Mouse (Mus musculus): Measurements from ENCODE around the gene Gng13. TPM values are rescaled to one million over a fixed set of nuclear protein-coding genes. Genes with fewer than 3 reads are reported as not detected.
"Not testable (repeated sequence)": the region's sequence is repeated elsewhere in the genome, so short reads cannot be mapped to it uniquely, and the experiment has no call there.

The Gng13 gene
- total and polyA plus RNA-seq, 2 experiments from 2014 or later: 3.2 TPM; not detected in 1

DNA sequence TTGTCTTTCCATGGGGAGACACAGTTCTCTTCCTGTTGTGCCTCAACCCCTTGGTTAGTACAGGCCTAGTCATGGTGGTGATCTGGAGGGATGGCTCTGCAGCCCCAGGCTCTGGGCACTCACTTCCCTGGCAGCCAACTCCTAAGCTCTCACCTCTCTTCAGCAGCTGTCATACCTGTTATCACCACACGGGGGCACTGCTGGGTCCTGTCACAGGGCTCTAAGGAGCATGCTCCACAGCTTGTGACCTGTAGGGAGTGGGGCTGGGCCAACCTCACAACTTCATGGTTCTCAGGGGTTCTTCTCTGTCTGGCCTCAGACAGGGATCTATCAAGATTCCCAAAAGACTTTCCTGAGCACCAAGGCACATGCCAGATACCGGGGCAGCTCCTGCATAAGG lies 15.1 kb downstream of the Gng13 start:
- TF ChIP-seq CTCF (IDR thresholded peaks at IDR 0.05; ENCODE audit: low read depth) (peak; percentile 95), EP300 (IDR thresholded peaks at IDR 0.05; ENCODE audit: low read depth) (no peak)
- peak; percentile 50 for DNase-seq (ENCODE audit: low spot score)
- peaks cover 8% of the 10 kb centered on the region for H3K4me1 ChIP-seq (ENCODE audit: control insufficient read depth, insufficient read depth)
- no peak overlapping the region for H3K9ac ChIP-seq (replicated peaks; ENCODE audit: low read depth, low read length)
- no peak for ATAC-seq (ENCODE audit: insufficient read depth, low read depth)
- H3K4me3 ChIP-seq (ENCODE audit: low read depth, low read length): no peak overlapping the region
- no peaks in the 10 kb centered on the region for H3K27me3 ChIP-seq (ENCODE audit: control insufficient read depth, insufficient read depth, low read length)
- H3K27ac ChIP-seq (ENCODE audit: low read depth): no peak overlapping the region
- no peak overlapping the region for H3K4me2 ChIP-seq (ENCODE audit: low read depth, low read length)
- H3K9me3 ChIP-seq (replicated peaks; ENCODE audit: control insufficient read depth, low read length): no peaks in the 10 kb centered on the region
- H3K36me3 ChIP-seq (replicated peaks; ENCODE audit: control insufficient read depth, insufficient read depth, low read length): no peaks in the 10 kb centered on the region
- WGBS: 18% methylated on average over 2 of the region's 2 CpGs

DNA sequence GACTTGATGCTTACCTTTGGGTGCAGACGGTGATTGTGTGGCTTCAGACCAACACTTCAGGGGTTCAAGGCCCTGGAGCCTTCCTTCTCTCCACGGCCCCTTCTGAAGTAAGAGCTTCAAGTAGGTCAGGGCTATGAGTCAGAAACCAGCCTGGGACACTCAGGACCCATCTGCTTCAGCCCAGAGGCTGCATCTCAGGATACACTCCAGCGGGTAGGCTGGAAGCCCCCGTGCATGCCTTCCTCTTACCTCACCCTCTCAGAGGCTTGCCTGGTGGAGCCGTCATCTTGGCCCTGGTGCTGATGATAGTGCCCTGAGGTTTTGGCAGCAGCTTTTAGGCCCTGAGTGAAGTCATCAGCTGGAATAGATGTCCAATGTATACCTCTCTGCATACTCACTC lies 18.3 kb downstream of the Gng13 start:
- TF ChIP-seq EP300 (IDR thresholded peaks at IDR 0.05; ENCODE audit: low read depth): no peak
- TF ChIP-seq CTCF (IDR thresholded peaks at IDR 0.05; ENCODE audit: low read depth): no peak
- Histone ChIP-seq H3K4me2 (ENCODE audit: low read depth, low read length) (no peak overlapping the region), H3K27ac (ENCODE audit: low read depth) (no peak overlapping the region), H3K36me3 (replicated peaks; ENCODE audit: control insufficient read depth, insufficient read depth, low read length) (no peaks in the 10 kb centered on the region), H3K4me1 (ENCODE audit: control insufficient read depth, insufficient read depth) (no peaks in the 10 kb centered on the region), H3K9me3 (replicated peaks; ENCODE audit: control insufficient read depth, low read length) (no peaks in the 10 kb centered on the region), H3K9ac (replicated peaks; ENCODE audit: low read depth, low read length) (no peak overlapping the region), H3K27me3 (ENCODE audit: control insufficient read depth, insufficient read depth, low read length) (no peaks in the 10 kb centered on the region), H3K4me3 (ENCODE audit: low read depth, low read length) (no peak overlapping the region)
- DNase-seq (ENCODE audit: low spot score): no peak
- ATAC-seq (ENCODE audit: insufficient read depth, low read depth): no peak
- 70% methylated on average over 5 of the region's 5 CpGs for WGBS

DNA sequence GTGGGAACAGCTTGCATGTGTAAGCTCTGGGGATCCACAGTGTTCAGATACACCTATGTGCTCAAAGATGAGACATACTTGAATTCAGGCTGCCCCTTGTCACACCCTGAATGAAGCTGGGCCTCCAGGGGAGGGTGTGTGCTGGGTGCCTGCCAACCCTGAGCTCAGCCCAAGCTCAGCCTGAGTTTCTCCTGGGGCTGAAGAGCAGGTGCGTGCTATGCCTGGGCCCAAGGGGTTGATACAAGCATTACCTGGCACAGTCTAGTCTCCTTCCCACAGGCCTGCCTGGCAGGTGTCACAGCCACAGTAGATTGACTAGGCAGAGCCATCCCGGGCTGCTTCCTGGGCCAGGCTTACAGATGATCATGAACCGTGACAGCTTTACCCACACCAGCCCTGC lies 18.8 kb downstream of the Gng13 start, which contains the start of gene Mslnl:
Gene Mslnl (plus strand): TSS at position 298 of the 400 bp plus-strand sequence.
- Histone ChIP-seq H3K4me1 (ENCODE audit: control insufficient read depth, insufficient read depth) (no peaks in the 10 kb centered on the region), H3K27ac (ENCODE audit: low read depth) (no peak within 1 kb of the TSS), H3K4me3 (ENCODE audit: low read depth, low read length) (no peak within 1 kb of the TSS), H3K36me3 (replicated peaks; ENCODE audit: control insufficient read depth, insufficient read depth, low read length) (no peaks in the 10 kb centered on the region), H3K9ac (replicated peaks; ENCODE audit: low read depth, low read length) (no peak within 1 kb of the TSS), H3K27me3 (ENCODE audit: control insufficient read depth, insufficient read depth, low read length) (no peaks in the 10 kb centered on the region), H3K9me3 (replicated peaks; ENCODE audit: control insufficient read depth, low read length) (no peaks in the 10 kb centered on the region), H3K4me2 (ENCODE audit: low read depth, low read length) (no peak within 1 kb of the TSS)
- TF ChIP-seq EP300 (IDR thresholded peaks at IDR 0.05; ENCODE audit: low read depth): no peak
- WGBS: 61% methylated on average over 3 of the region's 3 CpGs
- no peak for DNase-seq (ENCODE audit: low spot score)
- no peak for ATAC-seq (ENCODE audit: insufficient read depth, low read depth)

DNA sequence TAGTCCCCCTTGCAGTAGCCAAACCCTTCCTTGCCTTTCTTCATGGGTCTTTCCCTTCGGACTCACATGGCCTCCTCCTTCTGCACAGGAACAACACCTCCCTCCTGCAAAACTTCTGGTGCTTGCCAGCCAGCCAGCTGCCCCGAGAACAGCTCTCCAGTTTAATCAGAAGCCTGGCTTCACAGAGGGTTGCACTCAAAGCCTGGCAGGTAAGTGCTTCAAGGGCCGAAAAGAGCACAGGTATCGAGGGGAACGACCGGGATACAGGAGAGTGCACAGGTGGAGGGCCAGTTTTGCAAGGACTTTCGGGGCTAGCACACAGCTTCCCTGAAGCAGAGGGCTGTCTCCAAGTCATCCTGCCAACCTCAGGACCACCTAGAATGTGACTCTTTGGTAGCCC lies 21.9 kb downstream of the Gng13 start:
- no peak for ATAC-seq (ENCODE audit: insufficient read depth, low read depth)
- no peak for DNase-seq (ENCODE audit: low spot score)
- H3K4me2 ChIP-seq (ENCODE audit: low read depth, low read length): no peak overlapping the region
- no peaks in the 10 kb centered on the region for H3K36me3 ChIP-seq (replicated peaks; ENCODE audit: control insufficient read depth, insufficient read depth, low read length)
- H3K9ac ChIP-seq (replicated peaks; ENCODE audit: low read depth, low read length): no peak overlapping the region
- no peaks in the 10 kb centered on the region for H3K4me1 ChIP-seq (ENCODE audit: control insufficient read depth, insufficient read depth)
- WGBS: 63% methylated on average over 7 of the region's 7 CpGs
- no peaks in the 10 kb centered on the region for H3K9me3 ChIP-seq (replicated peaks; ENCODE audit: control insufficient read depth, low read length)
- no peaks in the 10 kb centered on the region for H3K27me3 ChIP-seq (ENCODE audit: control insufficient read depth, insufficient read depth, low read length)
- no peak for TF ChIP-seq EP300 (IDR thresholded peaks at IDR 0.05; ENCODE audit: low read depth)
- no peak for TF ChIP-seq CTCF (IDR thresholded peaks at IDR 0.05; ENCODE audit: low read depth)
- H3K27ac ChIP-seq (ENCODE audit: low read depth): no peak overlapping the region
- H3K4me3 ChIP-seq (ENCODE audit: low read depth, low read length): no peak overlapping the region

DNA sequence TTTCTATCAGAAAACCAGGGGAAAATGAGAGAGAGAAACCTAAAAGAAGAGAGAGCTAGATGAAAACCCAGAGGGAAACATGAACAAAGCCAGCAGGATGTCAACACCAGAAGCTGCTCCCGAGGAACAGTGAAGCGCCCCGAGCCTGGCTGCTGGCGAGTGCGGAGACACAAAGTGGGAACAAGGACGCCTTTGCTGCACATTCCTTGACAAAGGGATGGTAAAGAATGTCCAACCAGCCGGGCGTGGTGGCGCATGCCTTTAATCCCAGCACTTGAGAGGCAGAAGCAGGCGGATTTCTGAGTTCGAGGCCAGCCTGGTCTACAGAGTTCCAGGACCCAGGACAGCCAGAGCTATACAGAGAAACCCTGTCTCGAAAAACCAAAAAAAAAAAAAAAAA lies 24.5 kb downstream of the Gng13 start:
- not testable (repeated sequence) for H3K9me3 ChIP-seq (replicated peaks; ENCODE audit: control insufficient read depth, low read length); H3K9ac ChIP-seq (replicated peaks; ENCODE audit: low read depth, low read length); H3K4me1 ChIP-seq (ENCODE audit: control insufficient read depth, insufficient read depth); DNase-seq (ENCODE audit: low spot score); ATAC-seq (ENCODE audit: insufficient read depth, low read depth); H3K27ac ChIP-seq (ENCODE audit: low read depth); H3K27me3 ChIP-seq (ENCODE audit: control insufficient read depth, insufficient read depth, low read length); H3K4me2 ChIP-seq (ENCODE audit: low read depth, low read length); H3K4me3 ChIP-seq (ENCODE audit: low read depth, low read length); H3K36me3 ChIP-seq (replicated peaks; ENCODE audit: control insufficient read depth, insufficient read depth, low read length)
- WGBS: 60% methylated on average over 12 of the region's 12 CpGs

DNA sequence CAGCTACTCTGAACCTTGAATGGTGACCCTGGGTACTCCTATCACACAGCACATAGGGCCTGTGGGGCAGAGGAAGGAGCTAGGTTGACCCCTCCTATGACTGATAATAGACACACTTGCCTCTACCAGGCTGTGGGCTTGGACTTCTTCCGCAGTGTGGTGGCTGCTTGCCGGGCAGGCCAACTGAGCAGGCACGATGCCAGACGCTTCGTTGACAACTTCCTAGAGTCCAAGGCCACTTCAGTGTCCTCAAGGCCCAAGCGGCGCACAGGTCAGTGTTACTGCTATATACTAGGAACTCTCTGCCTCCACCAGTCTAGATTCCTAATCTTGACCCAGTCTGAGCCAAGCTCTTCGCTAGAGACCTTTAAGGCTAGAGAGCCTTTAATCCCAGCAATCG lies 26.9 kb downstream of the Gng13 start:
- TF ChIP-seq EP300 (IDR thresholded peaks at IDR 0.05; ENCODE audit: low read depth): no peak
- no peak for TF ChIP-seq CTCF (IDR thresholded peaks at IDR 0.05; ENCODE audit: low read depth)
- Histone ChIP-seq H3K4me2 (ENCODE audit: low read depth, low read length) (no peak overlapping the region), H3K36me3 (replicated peaks; ENCODE audit: control insufficient read depth, insufficient read depth, low read length) (no peaks in the 10 kb centered on the region), H3K27me3 (ENCODE audit: control insufficient read depth, insufficient read depth, low read length) (no peaks in the 10 kb centered on the region), H3K27ac (ENCODE audit: low read depth) (no peak overlapping the region), H3K9me3 (replicated peaks; ENCODE audit: control insufficient read depth, low read length) (no peaks in the 10 kb centered on the region), H3K9ac (replicated peaks; ENCODE audit: low read depth, low read length) (no peak overlapping the region), H3K4me3 (ENCODE audit: low read depth, low read length) (no peak overlapping the region), H3K4me1 (ENCODE audit: control insufficient read depth, insufficient read depth) (no peaks in the 10 kb centered on the region)
- ATAC-seq (ENCODE audit: insufficient read depth, low read depth) (peak; percentile 6; the same call in 1 of the 2 replicates), DNase-seq (ENCODE audit: low spot score) (no peak)
- 81% methylated on average over 9 of the region's 9 CpGs for WGBS

Data from heart, postnatal 0 days (tissue).